Mouse (Mus musculus) hindbrain, embryonic 12.5 days (tissue): ENCODE results near the gene Gm10961. TPM values are rescaled to one million over a fixed set of nuclear protein-coding genes. Genes with fewer than 3 reads are reported as not detected.

Experiments used
- ATAC-seq: fragments of 200-750 bp; cut with Nextera tagmentation; 2 replicates; pipeline ENCODE4 v1.8.0; 2017; ENCODE audit warnings: moderate TSS enrichment; ENCODE audit not compliant: low FRiP score
- H3K27ac ChIP-seq: fragments of 300-500 bp; sonication (generic); 2 replicates; pipeline ENCODE4 v1.5.1; 2016; ENCODE audit warnings: mild to moderate bottlenecking
- H3K27me3 ChIP-seq: fragments of 300-500 bp; sonication (generic); 2 replicates; pipeline ENCODE4 v1.6.1; 2016; ENCODE audit warnings: mild to moderate bottlenecking
- H3K36me3 ChIP-seq: fragments of 300-500 bp; sonication (generic); 2 replicates; pipeline ENCODE4 v1.6.1; 2016; ENCODE audit warnings: mild to moderate bottlenecking
- H3K4me1 ChIP-seq: fragments of 300-500 bp; sonication (generic); 2 replicates; pipeline ENCODE4 v1.6.1; 2016
- H3K4me2 ChIP-seq: fragments of 300-500 bp; sonication (generic); replicated peaks from 2 replicates; pipeline ENCODE4 v1.6.1; 2016; ENCODE audit warnings: mild to moderate bottlenecking
- H3K4me3 ChIP-seq: fragments of 300-500 bp; sonication (generic); 2 replicates; pipeline ENCODE4 v1.5.1; 2016; ENCODE audit warnings: mild to moderate bottlenecking
- H3K9ac ChIP-seq: fragments of 300-500 bp; sonication (generic); 2 replicates; pipeline ENCODE4 v1.6.1; 2016; ENCODE audit warnings: mild to moderate bottlenecking, moderate library complexity
- H3K9me3 ChIP-seq: fragments of 300-500 bp; sonication (generic); replicated peaks from 2 replicates; pipeline ENCODE4 v1.6.1; 2016; ENCODE audit warnings: mild to moderate bottlenecking
- WGBS: fragments of 180-500 bp; shearing (Covaris S2); methylation state at CpG from one replicate; pipeline ENCODE4 v1.1.7; 2016; 5-methylcytosine and 5-hydroxymethylcytosine counted together
- polyA plus RNA-seq: library from polyadenylated mRNA; unstranded; fragments of >200 nt; fragmentation: Nextera tagmentation; extraction: Ambion mirVana; gene quantifications from 2 replicates; pipeline ENCODE4 v1.2.1, GENCODE M21; 2016

Gm10961 gene
- polyA plus RNA-seq, 1 experiment from 2014 or later: not detected

DNA sequence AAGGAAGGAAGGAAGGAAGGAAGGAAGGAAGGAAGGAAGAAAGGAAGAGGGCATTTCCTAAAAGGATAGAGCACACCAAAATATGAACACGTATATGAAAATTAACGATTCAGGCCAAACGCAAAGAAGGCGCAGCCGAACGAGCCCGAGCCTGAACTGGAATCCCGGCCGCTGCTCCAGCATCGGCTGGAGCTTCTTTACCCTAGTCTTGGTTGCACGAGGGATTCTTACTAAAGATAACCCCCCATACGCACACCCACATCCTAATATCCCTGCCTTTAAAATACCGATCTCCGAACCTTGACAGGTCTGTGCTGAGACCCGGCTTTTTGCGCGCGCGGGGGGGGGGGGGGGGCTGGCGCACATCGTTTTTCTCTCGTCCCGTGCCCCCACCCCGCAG is 34.0 kb upstream of the Gm10961 start:
- WGBS: 2% methylated on average over 20 of the region's 24 CpGs
- no peak for ATAC-seq
- Histone ChIP-seq H3K36me3 (no peaks in the 10 kb centered on the region), H3K4me2 (no peak overlapping the region), H3K27me3 (peaks cover 93% of the 10 kb centered on the region), H3K4me1 (peaks cover 18% of the 10 kb centered on the region), H3K4me3 (no peak overlapping the region), H3K9me3 (no peaks in the 10 kb centered on the region), H3K9ac (no peak overlapping the region), H3K27ac (no peak overlapping the region)

DNA sequence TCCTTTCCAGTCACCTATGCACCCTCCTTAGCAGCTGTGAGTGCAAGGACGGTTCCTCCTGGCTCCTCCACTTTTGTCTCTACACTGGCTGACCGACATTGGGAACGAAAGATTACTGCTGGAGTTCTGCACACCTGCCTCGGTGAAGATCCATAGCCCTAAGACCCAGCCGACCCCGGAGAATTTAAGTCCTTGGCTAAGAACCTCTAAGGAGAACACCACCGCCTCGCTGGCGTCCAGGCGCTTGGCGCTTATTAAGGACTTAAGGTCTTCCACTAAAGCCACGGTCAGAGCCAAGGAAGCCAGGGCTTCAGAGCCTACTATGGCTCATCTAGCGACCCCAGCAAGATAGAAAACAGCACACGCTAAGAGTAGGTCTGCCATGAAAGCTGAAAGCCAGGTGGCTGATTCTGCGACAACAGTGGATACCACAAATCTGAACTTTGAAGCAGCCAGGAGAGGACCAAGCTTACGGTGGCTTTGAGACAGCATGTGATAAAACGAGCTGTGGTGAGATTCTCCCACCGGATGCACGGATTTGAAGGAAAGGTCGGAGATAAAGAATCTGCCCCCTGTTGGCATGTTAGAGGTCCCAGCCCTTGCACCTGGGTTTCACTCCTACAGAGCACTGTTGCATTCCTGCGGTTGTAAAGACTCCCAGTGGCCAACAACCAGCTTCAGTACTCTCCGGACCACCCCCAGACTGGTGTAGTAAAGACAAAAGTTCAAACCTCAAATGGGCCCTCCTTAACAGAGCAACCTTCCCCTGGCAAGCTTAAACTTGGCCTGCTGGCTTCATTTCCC is 33.3 kb upstream of the Gm10961 start:
- H3K4me3 ChIP-seq: no peak overlapping the region
- H3K4me2 ChIP-seq: no peak overlapping the region
- ATAC-seq: no peak

DNA sequence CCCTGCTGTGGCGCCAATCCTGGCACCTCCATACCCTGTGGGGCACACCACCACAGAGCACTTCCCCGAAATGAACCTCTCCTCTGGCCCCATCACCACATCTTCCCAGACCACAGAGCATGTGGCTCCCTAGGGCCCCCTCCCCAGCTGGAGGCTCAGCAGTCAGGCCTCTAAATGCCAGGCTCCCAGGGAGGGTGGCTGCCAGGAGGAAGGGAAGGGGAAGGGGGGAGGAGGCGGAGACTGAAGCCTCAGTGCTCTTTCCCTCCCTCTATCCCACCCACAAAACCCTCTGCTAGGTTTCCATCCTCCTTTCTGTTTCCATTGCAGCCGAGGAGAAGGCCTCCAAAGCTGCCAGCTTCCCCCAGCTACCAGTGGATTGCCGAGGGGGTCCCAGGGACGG is 31.0 kb upstream of the Gm10961 start:
- no peak for ATAC-seq
- WGBS: 50% methylated on average over 6 of the region's 6 CpGs

More for the DNA sequence above, 33.3 kb upstream of the Gm10961 start:
- Histone ChIP-seq H3K27ac (no peak overlapping the region), H3K4me1 (peaks cover 18% of the 10 kb centered on the region), H3K9me3 (no peaks in the 10 kb centered on the region), H3K9ac (no peak overlapping the region), H3K36me3 (no peaks in the 10 kb centered on the region), H3K27me3 (peaks cover 92% of the 10 kb centered on the region)
- WGBS: 4% methylated on average over 22 of the region's 22 CpGs

DNA sequence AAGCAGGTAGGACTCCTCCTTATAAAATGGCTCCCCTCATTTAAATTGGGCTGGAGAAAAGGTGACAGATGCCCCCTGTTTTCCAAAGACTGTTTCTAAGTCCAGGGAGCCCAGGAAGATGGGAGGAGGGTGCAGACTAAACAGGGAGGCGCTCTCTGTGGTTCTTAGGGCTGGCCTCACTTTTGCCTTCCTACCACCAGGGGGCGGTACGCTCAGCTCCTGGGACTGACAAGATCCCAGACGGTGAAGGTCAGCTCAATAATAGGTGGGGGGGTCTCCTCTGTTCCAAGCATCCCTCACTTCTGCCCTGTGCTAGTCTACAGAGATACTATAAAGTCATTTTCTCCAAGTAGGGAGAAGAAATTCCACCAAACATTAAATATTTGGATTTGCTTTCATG is 25.8 kb upstream of the Gm10961 start:
- no peaks in the 10 kb centered on the region; the same call in 1 of the 2 replicates for H3K36me3 ChIP-seq
- H3K9ac ChIP-seq: no peak overlapping the region
- ATAC-seq: no peak
- WGBS: 7% methylated on average over 4 of the region's 4 CpGs
- no peaks in the 10 kb centered on the region for H3K9me3 ChIP-seq
- no peaks in the 10 kb centered on the region for H3K4me1 ChIP-seq
- no peak overlapping the region for H3K4me3 ChIP-seq
- peaks cover 37% of the 10 kb centered on the region for H3K27me3 ChIP-seq
- no peak overlapping the region for H3K4me2 ChIP-seq
- no peak overlapping the region for H3K27ac ChIP-seq

More for the DNA sequence above, 31.0 kb upstream of the Gm10961 start:
- no peak overlapping the region for H3K27ac ChIP-seq
- H3K9me3 ChIP-seq: no peaks in the 10 kb centered on the region
- H3K4me2 ChIP-seq: no peak overlapping the region
- H3K4me1 ChIP-seq: peaks cover 14% of the 10 kb centered on the region
- H3K27me3 ChIP-seq: peaks cover 78% of the 10 kb centered on the region
- H3K4me3 ChIP-seq: no peak overlapping the region
- no peaks in the 10 kb centered on the region for H3K36me3 ChIP-seq
- no peak overlapping the region for H3K9ac ChIP-seq

DNA sequence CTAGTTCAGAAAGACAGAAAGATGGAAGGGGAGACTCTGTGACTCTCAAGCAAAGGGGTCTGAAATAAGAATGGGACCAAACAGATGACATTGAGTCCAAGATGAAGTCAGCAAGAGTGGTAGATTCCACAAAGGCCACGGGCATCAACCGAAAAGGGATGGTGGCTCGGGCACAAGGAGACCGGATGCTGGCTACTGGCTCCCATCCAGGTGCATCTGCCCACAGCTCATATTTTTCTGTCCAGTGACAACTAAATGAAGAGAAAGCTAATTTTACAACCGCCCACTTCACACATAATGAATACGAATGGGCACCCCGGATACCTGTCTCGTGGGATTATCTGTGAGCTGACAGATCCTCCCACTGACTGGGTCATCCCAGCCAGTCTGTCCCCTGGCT is 23.9 kb upstream of the Gm10961 start:
- Histone ChIP-seq H3K4me2 (no peak overlapping the region), H3K27me3 (peaks cover 19% of the 10 kb centered on the region; the same call in 1 of the 2 replicates), H3K9ac (no peak overlapping the region), H3K36me3 (peaks cover 17% of the 10 kb centered on the region), H3K9me3 (no peaks in the 10 kb centered on the region), H3K4me1 (no peaks in the 10 kb centered on the region), H3K27ac (no peak overlapping the region), H3K4me3 (no peak overlapping the region)
- no peak for ATAC-seq
- 86% methylated on average over 8 of the region's 8 CpGs for WGBS

DNA sequence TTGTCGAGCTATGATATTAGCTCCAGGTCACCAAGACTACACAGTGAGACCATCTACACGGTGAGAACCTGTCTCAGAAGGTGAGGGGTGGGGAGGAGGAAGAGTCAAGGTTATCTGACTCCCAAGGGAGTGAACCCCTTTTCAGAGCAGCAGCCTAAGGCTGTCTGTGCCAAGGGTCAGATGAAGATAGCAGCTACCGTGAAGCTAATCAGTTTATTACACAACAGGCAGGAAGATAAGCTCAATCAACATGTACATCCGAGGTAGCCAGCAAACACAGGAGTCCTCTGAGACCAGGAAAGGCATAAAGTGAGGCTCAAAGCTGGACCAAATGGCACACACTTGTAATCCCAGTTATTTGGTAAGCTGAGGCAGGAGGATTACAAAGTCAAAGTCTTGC is 22.3 kb upstream of the Gm10961 start:
- Histone ChIP-seq H3K27ac (no peak overlapping the region), H3K4me2 (no peak overlapping the region), H3K4me1 (no peaks in the 10 kb centered on the region), H3K36me3 (peaks cover 33% of the 10 kb centered on the region), H3K9ac (no peak overlapping the region), H3K4me3 (no peak overlapping the region), H3K9me3 (no peaks in the 10 kb centered on the region), H3K27me3 (peaks cover 13% of the 10 kb centered on the region; the same call in 1 of the 2 replicates)
- 77% methylated on average over 4 of the region's 4 CpGs for WGBS
- ATAC-seq: no peak

DNA sequence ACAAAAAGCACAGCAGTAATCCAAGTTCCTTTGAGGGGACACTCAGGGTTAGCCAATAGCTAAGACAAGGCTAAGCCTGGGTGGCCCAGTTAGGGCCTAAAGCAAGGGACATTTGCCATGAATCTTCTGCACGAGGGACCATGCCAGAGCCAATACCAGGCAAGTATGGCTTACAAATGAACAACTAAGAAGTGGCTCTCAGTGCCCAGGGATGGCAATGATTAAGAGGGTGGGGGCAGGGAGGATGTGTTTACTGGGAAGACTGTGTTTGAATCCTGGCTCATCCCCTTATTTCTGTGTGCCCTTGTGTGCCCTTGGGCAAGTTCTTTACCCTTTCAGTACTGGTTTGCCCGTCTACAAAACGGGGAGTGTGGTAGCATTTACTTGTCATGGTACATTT is 21.7 kb upstream of the Gm10961 start:
- no peaks in the 10 kb centered on the region for H3K4me1 ChIP-seq
- no peak overlapping the region for H3K9ac ChIP-seq
- H3K9me3 ChIP-seq: no peaks in the 10 kb centered on the region
- no peak overlapping the region for H3K4me3 ChIP-seq
- H3K4me2 ChIP-seq: no peak overlapping the region
- H3K36me3 ChIP-seq: peaks cover 39% of the 10 kb centered on the region
- ATAC-seq: no peak
- 53% methylated on average over 3 of the region's 3 CpGs for whole genome bisulfite sequencing
- peaks cover 10% of the 10 kb centered on the region; the same call in 1 of the 2 replicates for H3K27me3 ChIP-seq
- H3K27ac ChIP-seq: no peak overlapping the region

DNA sequence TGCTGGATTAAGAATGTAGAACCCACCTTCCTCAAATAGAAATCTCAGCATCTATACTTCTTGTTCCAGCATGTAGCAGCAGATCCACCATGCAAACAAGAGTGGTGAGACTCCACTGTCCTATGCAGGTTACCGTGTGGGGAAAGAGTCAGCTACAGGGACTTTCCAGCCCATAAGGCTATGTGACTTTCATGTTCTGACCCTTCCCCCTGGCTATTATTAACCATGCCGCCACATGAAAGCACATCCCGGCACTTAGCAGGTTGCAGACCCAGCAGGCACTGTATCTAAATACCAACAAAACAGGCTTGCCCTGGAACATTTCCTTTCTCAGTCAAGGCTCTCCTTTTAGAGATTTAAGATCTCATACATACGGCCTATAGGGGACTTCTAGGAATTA is 19.7 kb upstream of the Gm10961 start:
- Histone ChIP-seq H3K9ac (no peak overlapping the region), H3K4me3 (no peak overlapping the region), H3K4me1 (no peaks in the 10 kb centered on the region), H3K4me2 (no peak overlapping the region), H3K9me3 (no peaks in the 10 kb centered on the region), H3K36me3 (peaks cover 59% of the 10 kb centered on the region), H3K27ac (no peak overlapping the region), H3K27me3 (peaks cover 6% of the 10 kb centered on the region; the same call in 1 of the 2 replicates)
- 76% methylated on average over 4 of the region's 4 CpGs for WGBS
- ATAC-seq: no peak

DNA sequence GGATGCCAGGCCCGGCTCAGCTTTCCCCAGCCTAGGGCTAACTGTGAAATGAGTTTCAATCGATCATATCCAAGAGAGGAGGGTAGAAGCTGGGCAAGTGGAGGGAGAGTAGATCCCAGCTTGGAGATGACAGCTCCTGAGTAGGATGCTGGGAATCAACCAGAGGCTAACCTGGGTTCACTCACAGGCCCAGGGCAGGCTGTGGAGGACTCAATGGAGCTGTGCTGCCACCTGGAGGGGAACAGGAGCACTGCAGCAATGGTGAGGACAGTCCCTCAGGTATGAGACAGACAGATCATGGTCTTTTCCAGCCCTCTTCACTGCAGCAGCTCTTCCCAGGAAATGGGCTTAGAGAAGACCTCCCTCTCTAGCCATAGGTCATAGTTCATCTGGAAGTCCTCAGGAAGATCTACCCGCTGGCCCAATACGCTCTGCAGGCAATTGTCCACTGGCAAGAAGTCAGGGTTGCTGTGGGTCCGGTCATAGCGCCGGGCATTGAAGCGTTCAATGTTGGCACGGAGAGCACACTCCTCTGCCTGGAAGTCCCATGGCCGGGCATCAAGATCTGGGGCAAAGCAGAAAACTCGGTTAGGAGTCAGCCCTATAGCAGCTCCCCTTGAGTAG is 18.1 kb upstream of the Gm10961 start:
- no peak overlapping the region for H3K27ac ChIP-seq
- no peaks in the 10 kb centered on the region for H3K4me1 ChIP-seq
- 90% methylated on average over 11 of the region's 11 CpGs for WGBS
- H3K4me2 ChIP-seq: no peak overlapping the region
- H3K4me3 ChIP-seq: no peak overlapping the region
- no peaks in the 10 kb centered on the region for H3K27me3 ChIP-seq
- peaks cover 75% of the 10 kb centered on the region for H3K36me3 ChIP-seq
- H3K9ac ChIP-seq: no peak overlapping the region
- no peaks in the 10 kb centered on the region for H3K9me3 ChIP-seq
- peak; percentile 44; the same call in 1 of the 2 replicates for ATAC-seq

DNA sequence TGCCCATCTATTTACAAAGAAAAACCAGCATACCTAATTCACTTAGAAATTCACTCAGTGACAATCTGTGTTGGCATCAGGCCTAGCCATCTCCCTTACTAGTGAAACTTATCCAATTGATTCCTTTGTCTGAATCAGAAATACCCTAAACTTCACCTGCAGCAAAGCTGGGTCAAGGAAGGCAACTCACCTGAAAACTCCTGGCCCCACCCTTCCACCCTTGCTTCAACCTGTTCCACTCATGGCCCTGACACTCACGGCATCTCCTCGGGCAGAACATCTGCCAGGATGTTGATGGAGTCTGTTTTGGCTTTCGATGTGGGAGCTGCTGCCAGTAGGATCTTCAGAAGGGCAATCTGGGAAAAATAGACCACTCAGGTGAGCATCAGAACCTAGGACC is 13.3 kb upstream of the Gm10961 start:
- peaks cover 97% of the 10 kb centered on the region for H3K36me3 ChIP-seq
- no peaks in the 10 kb centered on the region for H3K9me3 ChIP-seq
- no peak overlapping the region for H3K27ac ChIP-seq
- no peak overlapping the region for H3K4me3 ChIP-seq
- no peaks in the 10 kb centered on the region for H3K27me3 ChIP-seq
- no peak overlapping the region for H3K4me2 ChIP-seq
- no peaks in the 10 kb centered on the region for H3K4me1 ChIP-seq
- H3K9ac ChIP-seq: no peak overlapping the region
- 97% methylated on average over 3 of the region's 3 CpGs for WGBS
- no peak for ATAC-seq

DNA sequence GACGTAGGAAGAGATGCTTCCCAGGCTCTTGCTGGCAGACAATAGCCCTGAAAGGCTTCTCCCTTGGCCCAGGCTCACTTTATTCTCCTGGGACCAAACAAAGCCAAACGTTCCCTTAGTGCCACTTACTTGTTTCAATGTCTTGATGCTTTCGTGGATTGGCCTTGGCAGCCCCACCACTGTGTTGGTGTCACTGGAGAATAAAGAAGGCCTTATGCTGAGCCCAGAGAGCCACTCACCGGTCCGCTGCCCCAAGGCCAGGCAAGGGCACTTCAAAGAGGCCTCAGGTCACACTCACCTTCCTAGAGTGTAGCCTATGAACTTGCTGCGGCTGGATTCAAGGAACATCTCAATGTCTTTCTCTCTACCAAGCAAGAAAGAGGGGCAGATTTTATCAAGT is 11.2 kb upstream of the Gm10961 start:
- WGBS: 87% methylated on average over 6 of the region's 6 CpGs
- no peaks in the 10 kb centered on the region for H3K4me1 ChIP-seq
- no peak overlapping the region for H3K4me2 ChIP-seq
- no peaks in the 10 kb centered on the region for H3K27me3 ChIP-seq
- no peak overlapping the region for H3K27ac ChIP-seq
- peaks cover 96% of the 10 kb centered on the region for H3K36me3 ChIP-seq
- no peak for ATAC-seq
- H3K9ac ChIP-seq: no peak overlapping the region
- H3K9me3 ChIP-seq: no peaks in the 10 kb centered on the region
- H3K4me3 ChIP-seq: no peak overlapping the region

DNA sequence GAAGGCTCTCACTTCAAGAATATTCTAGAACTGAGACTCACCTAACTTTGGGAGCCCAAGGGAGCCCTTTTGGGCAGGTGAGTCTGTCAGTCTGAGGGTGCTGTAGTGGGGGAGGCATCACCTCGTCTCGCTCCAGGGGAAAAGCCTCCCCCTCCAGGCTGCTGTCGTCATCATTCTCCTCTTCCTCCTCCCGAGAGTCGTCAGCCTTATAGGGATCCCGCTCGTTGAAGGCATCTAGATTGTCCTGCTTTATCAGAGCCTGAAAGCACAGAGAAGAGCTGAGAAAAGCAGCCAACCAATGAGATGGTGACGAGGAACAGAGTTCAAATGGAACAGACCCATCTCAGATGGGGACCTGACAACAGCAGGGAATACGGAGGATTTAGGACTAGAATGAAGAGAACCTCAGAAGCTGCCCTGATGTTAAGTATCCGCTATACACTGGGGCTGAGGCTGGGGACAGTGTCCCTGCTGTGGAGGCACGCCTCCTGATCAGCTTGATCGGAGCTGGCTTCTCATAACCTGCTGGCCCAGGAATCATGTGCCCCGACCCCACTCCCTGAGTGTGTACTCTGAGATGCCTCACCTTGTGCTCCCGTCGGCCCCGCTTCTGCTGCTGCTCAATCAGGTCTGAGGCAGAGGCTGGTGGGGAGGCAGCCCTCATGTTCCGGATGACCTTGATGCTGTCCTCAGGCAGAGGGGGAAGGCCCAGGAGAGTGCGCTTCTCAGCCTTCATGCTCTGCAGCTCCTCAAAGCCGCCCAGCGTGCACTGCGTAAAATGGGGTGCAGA is 9.6 kb upstream of the Gm10961 start:
- 90% methylated on average over 21 of the region's 21 CpGs for WGBS
- H3K36me3 ChIP-seq: peaks cover 96% of the 10 kb centered on the region

More for the DNA sequence above, 9.6 kb upstream of the Gm10961 start:
- H3K9me3 ChIP-seq: no peaks in the 10 kb centered on the region
- H3K9ac ChIP-seq: no peak overlapping the region
- no peak overlapping the region for H3K27ac ChIP-seq
- H3K4me3 ChIP-seq: no peak overlapping the region
- no peaks in the 10 kb centered on the region for H3K4me1 ChIP-seq
- H3K4me2 ChIP-seq: no peak overlapping the region
- no peaks in the 10 kb centered on the region for H3K27me3 ChIP-seq
- ATAC-seq: no peak
